Mouse (Mus musculus): ENCODE data around the gene Myo9b.
"Not testable (repeated sequence)": the region's sequence is repeated elsewhere in the genome, so short reads cannot be mapped to it uniquely, and the experiment has no call there.

Myo9b gene

DNA sequence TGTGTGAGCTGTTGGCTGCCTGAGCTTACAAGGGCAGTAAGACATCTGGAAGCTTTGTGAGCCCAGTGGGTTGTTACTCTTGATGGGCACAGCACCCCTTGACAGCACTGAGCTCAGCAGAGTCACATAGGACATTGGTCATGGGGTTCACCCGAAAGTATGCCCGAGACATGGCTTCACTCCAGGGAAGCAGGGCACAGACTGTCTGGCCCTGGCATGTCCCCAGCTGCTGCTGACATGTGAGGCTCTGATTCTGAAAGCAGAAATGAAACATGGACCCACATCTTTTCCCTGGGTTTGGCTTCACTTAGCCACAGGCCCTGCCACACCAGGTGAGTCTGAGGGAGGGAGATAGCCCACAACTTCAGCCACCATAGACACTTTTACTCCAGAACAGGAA is 24.3 kb downstream of the Myo9b start:
- DNase-seq (ENCODE audit: low read depth, low spot score): no peak

- no peak for DNase-seq (ENCODE audit: low read depth, low spot score)
Observed at GRCm38 (mm10) chr8:71297439-71297838, 24.9 kb downstream of the Myo9b start.

DNA sequence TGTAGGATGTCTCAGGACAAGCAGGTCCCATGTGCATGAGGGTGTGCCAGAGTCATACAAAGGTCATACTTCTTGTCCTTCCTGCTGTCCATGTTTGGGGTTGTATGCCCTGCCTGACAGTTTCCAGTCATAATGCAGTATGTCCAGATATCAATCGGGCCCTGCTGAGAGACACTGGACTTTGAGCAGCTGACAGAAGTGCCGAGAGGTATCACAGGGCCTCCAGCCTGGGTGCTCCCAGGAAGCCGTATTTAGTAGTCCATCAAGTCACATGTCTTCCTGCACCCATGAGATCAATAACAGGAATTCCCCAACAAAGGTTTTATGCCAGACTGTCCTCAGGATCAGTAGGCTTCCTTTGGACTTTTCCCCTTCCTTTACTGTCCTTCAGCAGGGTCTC is 27.2 kb downstream of the Myo9b start:
- DNase-seq (ENCODE audit: low read depth, low spot score): no peak

- DNase-seq (ENCODE audit: low read depth, low spot score): no peak
Observed at GRCm38 (mm10) chr8:71302788-71303187, 30.3 kb downstream of the Myo9b start.

- no peak for DNase-seq (ENCODE audit: low read depth, low spot score)
Observed at GRCm38 (mm10) chr8:71303632-71304031, 31.1 kb downstream of the Myo9b start.

DNA sequence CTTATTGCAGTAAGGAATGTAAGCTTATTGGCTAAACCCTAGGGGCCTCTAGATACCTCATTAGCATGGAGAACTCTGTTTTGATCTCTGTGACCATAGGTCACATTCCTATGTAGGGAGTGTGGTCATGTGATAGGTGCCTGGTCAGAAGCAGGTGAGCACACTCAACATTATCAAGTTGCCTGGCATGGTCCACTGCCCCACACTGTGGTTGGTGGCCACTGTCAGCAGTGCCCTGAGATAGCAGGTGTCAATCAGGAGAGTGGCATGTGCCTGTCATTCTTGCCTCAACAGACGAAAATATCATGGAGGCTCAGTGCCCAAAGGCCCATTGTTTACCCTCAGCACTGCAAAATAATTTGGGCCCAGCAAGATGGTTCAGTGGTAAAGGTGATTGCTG is 33.5 kb downstream of the Myo9b start:
- DNase-seq (ENCODE audit: low read depth, low spot score): no peak

DNA sequence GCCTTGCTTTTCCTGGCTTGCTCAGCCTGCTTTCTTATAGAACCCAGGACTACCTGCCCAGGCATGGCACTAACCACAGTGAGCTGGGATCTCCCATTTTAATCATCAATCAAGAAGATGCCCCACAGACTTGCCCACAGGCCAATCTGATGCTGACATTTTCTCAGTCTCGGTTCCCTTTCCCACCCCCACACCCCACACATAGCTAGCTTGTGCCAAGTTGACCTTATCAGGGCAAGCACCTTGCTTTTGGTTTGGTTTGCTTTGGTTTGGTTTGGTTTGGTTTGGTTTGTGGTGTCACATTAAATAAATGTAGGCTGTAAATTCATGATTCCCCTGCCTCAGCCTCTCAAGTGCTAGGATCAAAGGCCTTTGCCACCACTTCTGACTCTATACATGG is 34.9 kb downstream of the Myo9b start:
- no peak for DNase-seq (ENCODE audit: low read depth, low spot score)

- no peak for DNase-seq (ENCODE audit: low read depth, low spot score)
Observed at GRCm38 (mm10) chr8:71307913-71308312, 35.4 kb downstream of the Myo9b start.

GRCm38 (mm10) chr8:71310446-71310845 is 37.9 kb downstream of the Myo9b start:
- no peak for DNase-seq (ENCODE audit: low read depth, low spot score)

- DNase-seq (ENCODE audit: low read depth, low spot score): no peak
Observed at GRCm38 (mm10) chr8:71312700-71313099, 40.2 kb downstream of the Myo9b start.

DNA sequence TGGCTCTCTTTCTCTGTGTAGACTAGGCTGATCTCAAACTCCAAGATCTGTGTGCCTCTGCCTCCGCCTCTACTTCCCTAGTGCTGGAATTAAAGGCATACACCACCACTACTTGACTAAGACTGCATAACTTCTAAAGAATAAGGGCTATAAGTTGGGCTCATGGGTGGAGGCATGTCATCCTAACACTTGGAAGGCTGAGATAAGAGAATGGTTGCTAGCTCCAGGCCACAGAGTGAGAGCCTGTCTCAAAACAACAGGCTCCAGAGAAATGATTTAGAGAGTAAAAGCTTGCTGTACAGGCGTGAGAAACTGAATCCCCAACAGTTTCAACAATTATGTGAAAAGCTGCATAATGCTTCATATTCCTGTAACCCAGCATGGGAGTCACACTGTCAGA is 41.4 kb downstream of the Myo9b start:
- no peak for DNase-seq (ENCODE audit: low read depth, low spot score)

DNA sequence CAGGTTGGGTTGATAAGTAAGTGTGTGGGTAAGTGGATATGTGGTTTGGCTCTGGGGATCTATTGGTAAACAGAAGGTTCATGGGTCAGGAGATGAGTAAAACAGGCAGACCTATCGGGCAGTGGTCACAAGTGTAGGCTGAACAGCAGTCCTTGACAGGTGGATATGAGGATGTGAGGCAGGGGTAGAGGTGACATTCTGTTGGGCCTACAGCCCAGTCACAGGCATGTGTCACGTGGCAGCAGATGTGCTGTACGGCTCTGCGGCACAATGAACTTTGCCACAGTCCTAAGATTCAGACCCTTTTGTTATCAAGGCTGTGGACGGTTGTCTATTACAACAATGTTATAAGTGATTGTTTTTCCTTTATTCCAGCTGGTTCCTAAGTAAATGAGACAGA is 43.5 kb downstream of the Myo9b start:
- DNase-seq (ENCODE audit: low read depth, low spot score): no peak

DNA sequence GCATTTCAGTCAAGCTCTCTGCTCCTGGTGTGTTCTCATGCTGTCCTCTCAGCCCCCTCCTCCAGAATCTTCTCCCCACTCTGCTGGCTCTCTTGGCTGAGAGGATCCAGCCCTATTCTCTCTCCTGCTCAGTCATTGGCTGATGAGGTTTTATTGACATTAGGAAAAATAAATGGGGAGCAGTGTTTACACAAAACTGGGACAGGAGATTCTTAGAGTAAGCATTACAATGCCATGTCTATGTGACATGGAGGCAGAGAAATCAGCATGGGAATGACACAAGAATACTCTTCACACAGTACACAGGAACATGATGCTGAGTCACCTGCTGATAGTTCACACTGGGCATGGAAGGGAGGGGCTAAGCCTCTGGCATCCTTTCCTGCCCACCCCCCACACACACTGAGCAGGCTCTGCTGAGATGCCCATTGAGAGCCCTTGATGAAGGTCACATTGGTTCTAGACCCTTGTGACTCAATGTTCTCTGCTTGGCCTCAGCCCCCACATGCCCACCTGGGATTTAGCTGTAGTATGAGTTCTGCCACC is 44.0 kb downstream of the Myo9b start:
- DNase-seq (ENCODE audit: low read depth, low spot score): no peak

DNA sequence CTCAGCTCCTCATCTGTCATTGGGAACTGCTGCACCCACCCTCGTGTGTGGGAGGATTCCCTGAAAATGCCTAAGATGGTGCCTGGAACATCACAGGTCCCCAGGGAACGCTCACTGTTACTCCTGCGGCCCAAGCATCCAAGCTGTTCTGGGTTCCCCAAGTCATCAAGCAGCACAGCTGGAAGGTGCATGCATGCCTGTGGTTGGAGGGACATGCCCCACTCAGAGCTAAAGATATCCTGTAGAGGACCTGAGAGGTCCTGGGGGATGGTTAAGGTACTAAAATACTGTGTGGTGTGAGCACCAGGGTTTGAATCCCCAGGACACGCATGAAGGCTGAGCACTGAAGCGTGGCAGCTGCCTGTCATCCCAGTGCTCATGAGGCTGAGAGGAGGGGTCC is 46.1 kb downstream of the Myo9b start:
- DNase-seq (ENCODE audit: low read depth, low spot score): not testable (repeated sequence)

- DNase-seq (ENCODE audit: low read depth, low spot score): not testable (repeated sequence)
Observed at GRCm38 (mm10) chr8:71319760-71320159, 47.2 kb downstream of the Myo9b start.

DNA sequence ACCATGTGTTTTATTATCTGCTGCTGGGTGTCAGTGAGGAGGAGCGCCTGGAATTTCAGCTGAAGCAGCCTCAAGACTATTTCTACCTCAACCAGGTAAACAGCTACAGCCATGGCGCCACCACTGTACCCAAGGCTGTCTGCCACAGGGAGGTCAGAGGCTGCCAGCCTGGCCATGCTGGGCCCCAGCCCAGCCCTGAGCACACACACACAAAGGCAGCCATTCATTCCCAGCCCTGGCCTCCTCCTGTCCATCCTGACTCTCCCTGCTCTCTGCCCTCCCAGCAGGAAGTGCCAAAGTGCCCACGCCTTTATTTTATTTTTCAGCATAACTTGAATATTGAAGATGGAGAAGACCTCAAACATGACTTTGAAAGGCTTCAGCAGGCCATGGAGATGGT is 50.4 kb downstream of the Myo9b start:
- no peak for DNase-seq (ENCODE audit: low read depth, low spot score)

DNA sequence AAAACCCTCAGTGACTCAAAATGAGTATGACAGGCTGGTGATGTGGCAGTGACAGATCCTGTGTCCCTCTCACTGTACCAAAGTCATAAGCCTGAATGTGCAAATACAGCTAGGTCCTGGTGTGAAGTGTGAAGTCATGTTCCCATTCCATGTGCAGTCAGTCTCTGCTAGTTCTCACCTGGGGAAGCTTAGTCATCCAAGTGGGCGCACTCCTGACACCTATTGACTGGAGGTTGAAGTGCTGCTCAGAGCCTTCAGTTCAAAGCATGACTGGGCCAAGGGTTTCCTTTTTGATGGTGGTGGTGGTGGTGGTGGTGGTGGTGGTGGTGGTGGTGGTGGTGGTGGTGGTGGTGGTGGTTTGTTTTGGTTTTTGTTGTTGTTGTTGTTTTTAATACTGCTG is 52.3 kb downstream of the Myo9b start:
- DNase-seq (ENCODE audit: low read depth, low spot score): no peak

GRCm38 (mm10) chr8:71337834-71338233 is 65.3 kb downstream of the Myo9b start:
- DNase-seq (ENCODE audit: low read depth, low spot score): not testable (repeated sequence)

GRCm38 (mm10) chr8:71340625-71341024 is 68.1 kb downstream of the Myo9b start:
- DNase-seq (ENCODE audit: low read depth, low spot score): peak; percentile 37

- DNase-seq (ENCODE audit: low read depth, low spot score): no peak
Observed at GRCm38 (mm10) chr8:71346581-71346980, 74.1 kb downstream of the Myo9b start.

DNA sequence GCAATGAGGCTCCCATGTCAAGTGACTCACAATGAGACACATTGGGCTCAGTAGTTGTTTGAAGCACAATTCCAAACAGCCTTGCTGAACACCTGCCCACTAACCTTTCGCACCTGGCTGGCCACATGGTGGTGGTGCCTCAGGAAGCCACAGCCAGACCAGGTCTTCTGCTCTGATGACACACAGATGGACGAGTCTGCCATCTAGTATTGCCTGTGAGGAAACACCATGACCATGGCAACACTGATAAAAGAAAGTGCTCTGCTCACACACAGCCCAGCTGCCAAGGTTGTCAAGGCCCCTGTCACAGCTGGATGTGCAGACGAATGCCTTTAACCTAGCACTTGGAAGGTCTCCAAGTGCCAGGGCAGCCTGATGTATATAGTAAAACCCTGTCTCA is 78.6 kb downstream of the Myo9b start:
- DNase-seq (ENCODE audit: low read depth, low spot score): no peak

DNA sequence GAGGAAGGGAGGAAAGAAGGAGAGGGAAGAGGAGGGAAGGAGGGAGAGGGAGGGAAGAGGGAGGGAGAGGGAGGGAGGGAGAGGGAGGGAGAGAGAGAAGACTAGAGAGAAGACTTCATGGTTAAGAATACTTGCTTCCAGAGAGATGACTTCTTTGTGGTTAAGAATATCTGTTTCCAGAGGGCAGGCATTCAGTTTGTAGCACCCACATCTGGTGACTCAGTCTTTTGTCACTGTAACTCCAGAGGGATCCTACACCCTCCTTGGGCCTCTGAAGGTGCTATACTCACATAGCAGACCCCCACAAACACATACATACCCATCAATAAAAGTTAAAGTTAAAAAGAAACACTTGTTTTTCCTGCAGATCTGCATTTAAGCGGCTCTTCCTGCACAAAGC is 79.0 kb downstream of the Myo9b start:
- no peak for DNase-seq (ENCODE audit: low read depth, low spot score)

- DNase-seq (ENCODE audit: low read depth, low spot score): no peak
Observed at GRCm38 (mm10) chr8:71358026-71358425, 85.5 kb downstream of the Myo9b start.

GRCm38 (mm10) chr8:71366771-71367528 is 94.4 kb downstream of the Myo9b start, which contains the start of gene Use1:
Gene Use1 (plus strand): TSS chr8:71366848.
- DNase-seq (ENCODE audit: low read depth, low spot score): peak; percentile 82

All from retina, postnatal 7 days (tissue).